Mouse (Mus musculus) lung, postnatal 4 days (tissue): ENCODE data around the gene C87436.

Experiments
- DNase-seq, 2 experiments: peaks; one replicate each; pipeline ENCODE4 v3.0.0; 2021

Gene C87436

GRCm38 (mm10) chr6:86438272-86439118, at the start of gene C87436:
Gene C87436 (plus strand): TSS chr6:86438374.
- peak; percentile 95 to 96 for DNase-seq

GRCm38 (mm10) chr6:86388461-86388860, 49.7 kb upstream of the C87436 start:
- no peak for DNase-seq

- DNase-seq: no peak
Observed at GRCm38 (mm10) chr6:86391326-86391725, 46.8 kb upstream of the C87436 start.

- no peak for DNase-seq
Observed at GRCm38 (mm10) chr6:86393187-86393586, 45.0 kb upstream of the C87436 start.

- DNase-seq: no peak
Observed at GRCm38 (mm10) chr6:86394078-86394720, 44.0 kb upstream of the C87436 start.

- DNase-seq: no peak
Observed at GRCm38 (mm10) chr6:86395021-86395420, 43.2 kb upstream of the C87436 start.

GRCm38 (mm10) chr6:86395969-86396368, 42.2 kb upstream of the C87436 start:
- DNase-seq: no peak

- DNase-seq: peak; percentile 91 to 92
Observed at GRCm38 (mm10) chr6:86396581-86397256, 41.5 kb upstream of the C87436 start, which contains the start of gene Pcyox1. Gene Pcyox1 (minus strand): TSS chr6:86397154.

- DNase-seq: no peak
Observed at GRCm38 (mm10) chr6:86397257-86397980, 40.8 kb upstream of the C87436 start.

GRCm38 (mm10) chr6:86398986-86399385, 39.2 kb upstream of the C87436 start:
- no peak for DNase-seq

GRCm38 (mm10) chr6:86399995-86400394, 38.2 kb upstream of the C87436 start:
- DNase-seq: no peak

GRCm38 (mm10) chr6:86400972-86401371, 37.2 kb upstream of the C87436 start:
- peak; percentile 79 to 85 for DNase-seq

GRCm38 (mm10) chr6:86402681-86403607, 35.2 kb upstream of the C87436 start:
- DNase-seq: no peak

- peak in 1 of 2 experiments; percentile 87 for DNase-seq
Observed at GRCm38 (mm10) chr6:86403728-86404099, 34.5 kb upstream of the C87436 start.

GRCm38 (mm10) chr6:86404100-86404861, 33.9 kb upstream of the C87436 start, which contains the start of gene Tia1:
Gene Tia1 (plus strand): TSS chr6:86404219.
- DNase-seq: peak; percentile 98 to 99

GRCm38 (mm10) chr6:86404996-86405395, 33.2 kb upstream of the C87436 start:
- no peak for DNase-seq

- DNase-seq: no peak
Observed at GRCm38 (mm10) chr6:86406306-86406705, 31.9 kb upstream of the C87436 start.

GRCm38 (mm10) chr6:86418711-86419110, 19.5 kb upstream of the C87436 start:
- no peak for DNase-seq

GRCm38 (mm10) chr6:86419239-86419638, 18.9 kb upstream of the C87436 start:
- DNase-seq: no peak

- peak in 1 of 2 experiments; percentile 19 for DNase-seq
Observed at GRCm38 (mm10) chr6:86420491-86420890, 17.7 kb upstream of the C87436 start.

- DNase-seq: no peak
Observed at GRCm38 (mm10) chr6:86426358-86426757, 11.8 kb upstream of the C87436 start, which contains the start of gene Gm44790. Gene Gm44790 (plus strand): TSS chr6:86426658.
